Mouse (Mus musculus): ENCODE data around the gene Traf3.

DNA sequence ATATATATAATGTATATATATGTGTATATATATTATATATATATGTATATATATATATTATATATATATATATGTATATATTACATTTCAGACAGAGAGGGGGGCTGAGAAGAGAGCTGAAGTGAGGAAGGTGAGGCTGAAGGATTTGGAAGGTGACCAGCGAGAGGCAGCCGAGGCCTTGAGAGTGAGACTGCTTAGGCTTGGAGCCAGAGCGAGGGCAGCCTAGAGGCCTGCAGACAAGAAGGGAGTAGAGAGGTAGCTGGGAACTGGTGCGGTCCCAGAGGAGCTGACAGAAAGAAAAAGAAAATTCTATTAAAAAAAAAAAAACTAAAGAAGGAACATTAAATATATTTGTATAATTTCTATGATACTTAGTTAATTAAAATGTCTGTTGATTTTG, 2.7 kb downstream of the Traf3 start:
- TF ChIP-seq GATA1 (IDR thresholded peaks at IDR 0.05; ENCODE audit: low read length) = no peak
- no peak for TF ChIP-seq TAL1 (IDR thresholded peaks at IDR 0.05; ENCODE audit: low read length)

All from erythroblast, embryonic 14.5 days (primary cell).